Mouse (Mus musculus) heart, adult 9 months (tissue): ENCODE measurements around the gene Pacsin1.
"Not testable (repeated sequence)": the region's sequence is repeated elsewhere in the genome, so short reads cannot be mapped to it uniquely, and the experiment has no call there.

Source experiments
- DNase-seq, 2 experiments: peaks; one replicate each; pipeline ENCODE4 v3.0.0; 2022; ENCODE audit warnings: low spot score in 2 of 2

Pacsin1 gene

DNA sequence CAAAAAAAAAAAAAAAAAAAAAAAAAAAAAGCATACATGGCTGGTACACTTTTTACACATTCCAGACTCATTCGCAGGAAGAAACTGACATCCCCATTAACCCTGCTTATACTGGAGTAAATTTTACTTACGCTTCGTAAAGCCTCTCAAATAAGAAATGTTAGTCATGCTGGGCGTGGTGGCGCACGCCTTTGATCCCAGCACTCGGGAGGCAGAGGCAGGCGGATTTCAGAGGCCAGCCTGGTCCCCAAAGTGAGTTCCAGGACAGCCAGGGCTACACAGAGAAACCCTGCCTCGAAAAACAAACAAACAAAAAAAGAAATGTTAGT is 19.8 kb upstream of the Pacsin1 start:
- not testable (repeated sequence) for DNase-seq

DNA sequence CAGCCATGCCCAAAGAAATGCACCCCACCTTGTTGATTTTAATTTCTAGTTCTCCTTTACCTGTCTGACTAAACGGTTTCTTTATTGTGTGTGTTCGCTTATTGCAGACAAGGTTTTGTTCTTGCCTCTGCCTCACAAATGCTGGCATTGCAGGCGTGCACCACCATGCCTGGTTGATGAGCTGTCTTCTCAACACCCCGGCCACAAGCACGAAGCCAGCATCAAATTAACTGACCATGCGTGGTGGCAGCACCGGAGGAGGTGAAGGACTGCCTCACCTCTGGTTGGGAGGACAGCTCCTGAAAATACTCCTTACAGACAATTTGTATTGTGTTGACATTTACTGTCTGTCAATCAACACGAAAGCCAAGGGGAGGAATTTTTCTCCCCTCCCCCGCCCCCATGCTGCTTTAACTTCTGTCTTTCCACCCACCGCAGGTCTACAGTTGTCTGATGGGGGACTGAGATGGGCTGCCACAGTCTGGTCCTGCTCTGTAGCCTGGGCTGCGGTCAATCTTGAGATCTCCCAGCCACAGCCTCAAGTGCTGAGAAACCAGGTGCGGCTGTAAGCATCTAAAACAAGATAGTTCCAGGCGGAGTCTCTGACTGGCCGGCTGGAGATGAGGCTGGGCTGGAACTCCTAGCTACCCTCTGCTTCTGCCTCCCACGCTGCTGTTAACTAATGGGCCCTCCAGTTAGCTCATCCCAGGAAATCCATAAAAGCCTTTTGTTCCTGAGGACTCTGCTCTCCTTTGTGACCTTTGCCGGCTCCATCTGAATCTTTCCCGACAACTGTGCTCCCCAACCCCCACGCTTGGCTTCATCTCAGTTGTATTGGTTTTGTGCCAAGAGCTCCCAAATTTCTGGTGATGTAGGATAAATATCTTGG is 18.9 kb upstream of the Pacsin1 start, which contains the start of gene Rps10:
Gene Rps10, minus strand, starts transcription at position 538 of the 889 bp plus-strand sequence.
- DNase-seq = no peak

GRCm38 (mm10) chr17:27637333-27637732 is 18.0 kb upstream of the Pacsin1 start:
- DNase-seq = no peak

- DNase-seq = no peak
Measured at GRCm38 (mm10) chr17:27638921-27639332, 16.4 kb upstream of the Pacsin1 start.

DNA sequence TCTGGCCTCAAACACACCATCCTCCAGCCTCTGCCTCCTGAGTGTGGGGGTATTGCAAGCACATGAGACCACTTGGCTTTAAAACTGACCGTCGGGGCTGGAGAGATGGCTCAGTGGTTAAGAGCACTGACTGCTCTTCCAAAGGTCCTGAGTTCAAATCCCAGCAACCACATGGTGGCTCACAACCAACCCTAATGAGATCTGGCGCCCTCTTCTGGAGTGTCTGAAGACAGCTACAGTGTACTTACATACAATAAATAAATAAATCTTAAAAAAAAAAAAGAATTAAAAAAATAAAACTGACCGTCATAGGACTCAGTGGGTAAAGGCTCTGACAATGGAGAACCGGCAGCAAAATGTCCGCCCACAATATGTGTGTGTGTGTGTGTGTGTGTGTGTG is 15.5 kb upstream of the Pacsin1 start:
- DNase-seq = not testable (repeated sequence)

- no peak for DNase-seq
Measured at GRCm38 (mm10) chr17:27642491-27643062, 12.7 kb upstream of the Pacsin1 start.

DNA sequence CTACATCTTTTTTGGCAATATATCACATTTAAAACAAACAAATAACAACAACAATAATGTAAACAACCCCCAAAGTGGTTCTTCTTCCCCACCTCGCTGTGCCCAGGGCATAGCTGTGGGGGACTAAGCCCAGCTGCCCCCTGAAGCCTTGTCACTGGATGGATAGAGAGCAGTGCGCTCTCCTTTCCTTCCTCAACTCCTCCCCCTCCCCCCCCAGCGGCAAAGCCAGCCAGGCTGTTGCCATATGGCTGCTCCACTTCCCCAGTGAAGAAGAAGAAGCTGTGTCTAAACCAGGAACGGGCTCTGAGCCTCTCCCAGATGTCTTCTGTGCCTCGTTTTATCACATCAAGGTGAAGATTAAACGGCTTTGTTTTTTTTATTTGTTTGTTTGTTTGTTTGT is 12.2 kb upstream of the Pacsin1 start:
- DNase-seq = no peak

GRCm38 (mm10) chr17:27643756-27644155 is 11.6 kb upstream of the Pacsin1 start:
- no peak for DNase-seq

DNA sequence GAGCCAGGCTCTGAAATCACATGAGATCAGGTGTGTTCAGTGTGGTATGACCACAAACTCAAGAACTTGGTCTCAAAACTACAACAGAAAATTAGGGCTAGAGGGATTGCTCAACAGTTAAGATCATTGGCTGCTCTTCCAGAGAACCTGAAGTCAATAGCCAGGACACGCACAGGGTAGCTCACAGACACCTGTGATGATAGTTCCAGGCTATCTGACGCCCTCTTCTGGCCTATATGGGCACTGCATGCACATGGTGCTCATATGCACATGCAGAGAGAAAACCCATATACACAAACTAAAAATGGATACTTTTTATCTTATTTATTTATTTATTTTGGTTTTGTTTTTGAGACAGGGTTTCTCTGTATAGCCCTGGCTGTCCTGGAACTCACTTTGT is 10.7 kb upstream of the Pacsin1 start:
- DNase-seq = no peak

GRCm38 (mm10) chr17:27645807-27646206 is 9.5 kb upstream of the Pacsin1 start:
- no peak for DNase-seq

DNA sequence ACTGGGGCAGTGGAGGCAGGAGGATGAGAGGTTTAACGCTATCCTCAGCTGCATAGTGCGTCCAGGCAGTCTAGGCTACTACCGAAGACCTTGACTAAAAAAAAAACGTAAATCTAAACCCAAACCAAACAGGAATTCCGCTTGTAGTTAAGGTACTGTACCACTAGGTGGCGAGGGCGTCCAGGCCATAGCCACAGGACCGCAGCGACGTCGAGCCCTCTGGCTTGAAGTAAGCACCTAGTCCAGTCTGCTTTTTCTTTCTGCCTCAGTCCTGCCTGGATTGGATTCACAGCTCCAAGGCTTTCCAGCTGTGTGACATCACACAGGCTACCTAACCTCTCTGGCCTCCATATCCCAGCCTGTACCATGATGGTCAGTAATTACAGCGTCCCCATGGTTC is 5.1 kb upstream of the Pacsin1 start:
- peak in 1 of 2 experiments; percentile 30 for DNase-seq

- DNase-seq = no peak
Measured at GRCm38 (mm10) chr17:27650586-27650985, 4.7 kb upstream of the Pacsin1 start.

- no peak for DNase-seq
Measured at GRCm38 (mm10) chr17:27652046-27652790, 3.1 kb upstream of the Pacsin1 start.

DNA sequence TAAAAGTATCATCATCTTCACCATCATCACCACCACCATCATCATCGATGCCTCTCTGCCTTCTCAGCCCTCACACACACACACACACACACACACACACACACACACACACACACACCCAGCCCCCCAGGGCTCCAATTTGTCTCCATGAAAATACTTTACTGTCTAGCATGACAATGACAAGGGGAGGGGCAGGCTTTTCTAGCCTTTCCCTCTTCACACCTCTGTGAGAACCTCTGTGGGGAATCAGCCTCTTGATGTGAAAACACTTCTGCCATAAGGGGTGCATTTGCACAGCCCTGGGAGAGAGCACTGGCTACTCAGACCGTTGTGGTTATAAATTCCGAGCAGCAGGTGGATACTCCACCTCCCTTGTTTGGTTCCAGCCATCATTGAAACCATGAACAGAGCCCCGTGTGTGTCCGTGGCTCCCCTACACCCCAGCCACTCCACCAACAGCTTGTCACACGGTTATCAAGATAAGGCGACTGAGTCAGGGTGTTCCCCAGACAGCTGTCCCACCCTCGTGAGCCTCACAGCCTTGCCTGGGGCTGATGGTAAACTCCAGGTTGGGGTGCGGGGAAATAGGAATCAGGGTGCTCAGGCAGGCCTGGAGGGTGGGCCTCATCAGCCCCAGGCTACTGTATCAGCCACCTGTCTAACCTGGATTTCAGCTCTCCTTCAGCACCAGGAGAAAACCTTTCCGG is 1.9 kb upstream of the Pacsin1 start:
- DNase-seq = no peak

GRCm38 (mm10) chr17:27656011-27656399 is 696 bp downstream of the Pacsin1 start:
- DNase-seq = no peak

GRCm38 (mm10) chr17:27656414-27656813 is 1.1 kb downstream of the Pacsin1 start:
- DNase-seq = no peak

GRCm38 (mm10) chr17:27657123-27657522 is 1.8 kb downstream of the Pacsin1 start:
- no peak for DNase-seq

DNA sequence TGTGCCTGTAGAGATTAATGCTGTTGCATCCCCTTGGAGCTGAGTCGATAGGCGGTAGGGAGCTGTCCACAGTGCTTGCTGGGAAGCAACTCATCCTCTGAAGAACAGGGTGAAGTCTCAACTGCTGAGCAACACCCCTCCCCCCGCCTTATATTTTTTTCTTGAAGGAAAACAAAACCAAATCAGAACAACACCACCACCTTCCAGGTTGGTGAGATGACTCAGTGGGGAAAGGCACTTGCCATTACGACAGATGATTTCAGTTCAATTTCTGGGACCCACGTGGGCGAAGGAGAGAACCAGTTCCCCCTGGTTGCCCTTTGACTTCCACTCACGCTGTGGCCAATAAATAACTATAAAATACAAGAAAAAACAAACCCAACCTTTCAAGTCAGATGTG is 3.5 kb downstream of the Pacsin1 start:
- no peak for DNase-seq

- DNase-seq = no peak
Measured at GRCm38 (mm10) chr17:27671720-27672119, 16.4 kb downstream of the Pacsin1 start.

DNA sequence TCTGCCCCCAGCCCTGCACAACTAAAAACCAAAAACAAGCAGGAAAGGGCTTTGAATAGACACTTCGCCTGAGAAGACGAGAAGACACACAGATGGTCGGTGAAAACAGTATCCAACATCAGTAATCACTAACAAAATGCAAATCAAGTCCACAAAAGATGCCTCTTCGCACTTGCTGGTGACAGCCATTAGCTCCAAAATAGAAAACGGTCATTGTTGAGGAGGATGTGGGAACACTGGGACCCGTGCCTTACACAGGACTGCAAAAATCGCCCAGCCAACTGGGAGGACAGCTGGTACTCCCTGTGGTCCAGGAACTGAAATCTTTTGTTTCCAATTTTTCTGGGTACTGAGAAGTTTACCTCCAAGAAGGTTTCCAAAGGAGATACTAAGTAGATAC is 18.6 kb downstream of the Pacsin1 start:
- DNase-seq = no peak

DNA sequence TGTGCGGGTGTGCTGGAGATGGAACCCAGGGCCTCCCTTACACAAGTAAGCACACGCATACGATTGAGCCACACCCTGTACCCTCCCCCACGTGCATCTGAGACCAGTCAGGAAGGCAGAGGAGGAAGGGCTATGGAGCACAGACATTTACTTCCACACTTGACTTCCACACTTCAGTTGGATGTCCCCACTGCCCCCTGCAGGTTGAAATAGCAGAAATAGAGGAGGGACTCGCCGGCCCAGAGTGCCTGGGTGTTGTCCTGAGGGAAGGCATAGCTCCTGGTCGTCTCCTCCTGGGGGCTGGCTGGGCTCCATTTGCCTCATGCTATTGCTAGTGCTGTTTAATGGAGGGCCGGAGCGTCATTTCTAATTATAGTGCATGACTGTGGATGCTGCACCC is 20.1 kb downstream of the Pacsin1 start:
- no peak for DNase-seq

DNA sequence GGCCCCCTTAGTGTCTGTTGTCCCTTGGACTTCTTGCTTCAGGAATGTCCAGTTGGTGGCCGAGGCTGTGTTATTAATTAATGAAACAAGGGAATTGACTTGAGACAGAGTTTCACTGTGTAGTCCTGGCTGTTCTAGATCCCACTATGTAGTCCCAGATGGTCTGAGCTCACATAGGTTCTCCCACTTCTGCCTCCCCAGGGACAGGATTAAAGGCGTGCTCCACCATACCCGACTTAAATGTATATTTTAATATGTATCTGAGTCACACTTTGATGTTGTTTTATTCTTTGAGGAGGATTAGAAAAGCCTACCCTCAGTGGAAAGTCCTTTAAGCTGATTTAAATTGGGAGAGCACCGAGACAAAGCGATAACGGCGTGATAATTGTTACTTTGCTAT is 21.0 kb downstream of the Pacsin1 start:
- DNase-seq = no peak
